Mouse (Mus musculus) stomach, embryonic 14.5 days (tissue): Measurements from ENCODE around the gene Rora. TPM values are rescaled to one million over a fixed set of nuclear protein-coding genes. Genes with fewer than 3 reads are reported as not detected.
A peak's percentile ranks its signal among the peaks of the same experiment; 100 is the strongest.

ENCODE experiments used
- ATAC-seq: fragments of 200-750 bp; cut with Nextera tagmentation; 2 replicates; pipeline ENCODE4 v1.8.0; 2017; ENCODE audit warnings: low read depth, moderate TSS enrichment; ENCODE audit not compliant: insufficient number of reproducible peaks, insufficient read depth, low FRiP score
- H3K27ac ChIP-seq: fragments of 300-500 bp; sonication (generic); 2 replicates; pipeline ENCODE4 v1.5.1; 2014; ENCODE audit warnings: mild to moderate bottlenecking, low read length, moderate library complexity, mixed read lengths
- H3K27me3 ChIP-seq: fragments of 300-500 bp; sonication (generic); 2 replicates; pipeline ENCODE4 v1.6.1; 2014; ENCODE audit warnings: low read length, control low read depth, mixed read lengths; ENCODE audit not compliant: control insufficient read depth, insufficient read depth
- H3K36me3 ChIP-seq: fragments of 300-500 bp; sonication (generic); 2 replicates; pipeline ENCODE4 v1.6.1; 2014; ENCODE audit warnings: mild to moderate bottlenecking, control low read depth, low read length, moderate library complexity, mixed read lengths; ENCODE audit not compliant: control insufficient read depth, insufficient read depth
- H3K4me1 ChIP-seq: fragments of 300-500 bp; sonication (generic); 2 replicates; pipeline ENCODE4 v1.6.1; 2014; ENCODE audit warnings: low read length, control low read depth, mixed read lengths; ENCODE audit not compliant: control insufficient read depth, insufficient read depth
- H3K4me2 ChIP-seq: fragments of 300-500 bp; sonication (generic); replicated peaks from 2 replicates; pipeline ENCODE4 v1.6.1; 2014; ENCODE audit warnings: low read depth, low read length, control low read depth
- H3K4me3 ChIP-seq: fragments of 300-500 bp; sonication (generic); 2 replicates; pipeline ENCODE4 v1.5.1; 2014; ENCODE audit warnings: low read depth, low read length, control low read depth
- H3K9ac ChIP-seq: fragments of 300-500 bp; sonication (generic); replicated peaks from 2 replicates; pipeline ENCODE4 v1.6.1; 2014; ENCODE audit warnings: low read depth, mild to moderate bottlenecking, control low read depth, low read length, moderate library complexity, mixed read lengths
- H3K9me3 ChIP-seq: fragments of 300-500 bp; sonication (generic); 2 replicates; pipeline ENCODE4 v1.6.1; 2016; ENCODE audit warnings: low read depth, low read length, control low read depth; ENCODE audit not compliant: control insufficient read depth
- WGBS: fragments of 180-500 bp; shearing (Covaris S2); extraction: QIAGEN DNeasy Blood & Tissue Kit; methylation state at CpG from one replicate; pipeline ENCODE4 v1.1.7; 2014; 5-methylcytosine and 5-hydroxymethylcytosine counted together
- polyA plus RNA-seq: library from polyadenylated mRNA; unstranded; fragments of >200 nt; fragmentation: Nextera tagmentation; extraction: Ambion mirVana; gene quantifications from 2 replicates; pipeline ENCODE4 v1.2.1, GENCODE M21; 2014

The Rora gene
- polyA plus RNA-seq, 1 experiment from 2014 or later, result 7.1 TPM

GRCm38 (mm10) chr9:69121117-69121740 lies 467.6 kb downstream of the Rora start:
- Histone ChIP-seq H3K27ac (no peak overlapping the region), H3K4me3 (no peak overlapping the region), H3K36me3 (no peaks in the 10 kb centered on the region), H3K27me3 (no peaks in the 10 kb centered on the region), H3K4me2 (no peak overlapping the region), H3K4me1 (peaks cover 7% of the 10 kb centered on the region; the same call in 1 of the 2 replicates), H3K9ac (no peak overlapping the region), H3K9me3 (no peaks in the 10 kb centered on the region)
- no peak for ATAC-seq
- 63% methylated on average over 12 of the region's 12 CpGs for WGBS

GRCm38 (mm10) chr9:69125011-69125786 lies 471.6 kb downstream of the Rora start:
- Histone ChIP-seq H3K4me2 (peak overlapping the region; percentile 66), H3K9me3 (no peaks in the 10 kb centered on the region), H3K9ac (no peak overlapping the region; the same call in 1 of the 2 replicates), H3K27me3 (no peaks in the 10 kb centered on the region), H3K4me1 (peaks cover 7% of the 10 kb centered on the region; the same call in 1 of the 2 replicates), H3K27ac (no peak overlapping the region), H3K36me3 (no peaks in the 10 kb centered on the region), H3K4me3 (peak overlapping the region; percentile 13; the same call in 1 of the 2 replicates)
- 4% methylated on average over 22 of the region's 22 CpGs for WGBS
- no peak for ATAC-seq

DNA sequence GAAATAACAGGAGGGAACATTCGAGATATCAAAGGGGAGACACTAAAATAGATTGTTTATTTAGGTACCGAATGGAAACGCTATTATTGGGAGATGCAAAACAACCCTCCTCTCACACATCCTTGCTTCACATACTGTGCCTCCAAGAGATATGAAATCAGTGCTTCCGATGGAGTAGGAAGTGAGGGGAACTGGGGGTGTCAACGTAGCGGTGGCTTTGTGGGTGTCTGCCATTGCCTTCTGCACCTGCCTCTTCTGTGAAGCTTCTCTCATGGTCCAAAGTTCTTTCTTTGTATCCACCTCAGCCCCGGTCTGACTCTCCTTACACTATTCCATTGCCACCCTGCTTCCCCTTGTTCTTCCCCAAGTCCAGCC lies 472.2 kb downstream of the Rora start:
- ATAC-seq, result no peak
- H3K4me2 ChIP-seq, result peak overlapping the region; percentile 66
- no peak overlapping the region for H3K27ac ChIP-seq
- peaks cover 7% of the 10 kb centered on the region; the same call in 1 of the 2 replicates for H3K4me1 ChIP-seq
- peak overlapping the region; percentile 13; the same call in 1 of the 2 replicates for H3K4me3 ChIP-seq
- no peaks in the 10 kb centered on the region for H3K27me3 ChIP-seq
- H3K9me3 ChIP-seq, result no peaks in the 10 kb centered on the region
- H3K36me3 ChIP-seq, result no peaks in the 10 kb centered on the region
- H3K9ac ChIP-seq, result no peak overlapping the region; the same call in 1 of the 2 replicates
- WGBS, result 58% methylated on average over 7 of the region's 7 CpGs

DNA sequence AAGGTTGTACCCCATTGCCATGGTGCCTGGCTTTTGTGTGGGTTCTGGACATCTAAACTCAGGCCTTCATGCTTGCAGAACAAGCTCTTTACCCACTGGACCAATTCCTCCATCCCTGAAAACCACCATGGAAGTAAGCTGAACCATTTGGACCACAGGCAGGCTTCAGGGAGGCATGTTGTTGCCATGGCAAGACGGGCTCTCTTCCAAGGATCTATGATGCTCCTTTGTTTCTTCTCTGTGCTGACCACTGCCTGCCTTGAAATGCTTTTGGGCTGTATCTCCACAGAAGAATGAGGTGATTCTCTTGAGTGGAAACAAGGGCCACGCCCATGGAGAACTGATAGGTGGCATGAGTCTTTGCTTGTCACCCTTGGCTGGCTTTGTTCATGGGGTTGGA lies 473.0 kb downstream of the Rora start:
- H3K4me3 ChIP-seq, result no peak overlapping the region
- no peak overlapping the region for H3K27ac ChIP-seq
- no peaks in the 10 kb centered on the region for H3K9me3 ChIP-seq
- H3K4me2 ChIP-seq, result no peak overlapping the region
- H3K36me3 ChIP-seq, result no peaks in the 10 kb centered on the region
- no peak overlapping the region for H3K9ac ChIP-seq
- no peak for ATAC-seq
- H3K27me3 ChIP-seq, result no peaks in the 10 kb centered on the region
- 95% methylated on average over 2 of the region's 2 CpGs for WGBS
- H3K4me1 ChIP-seq, result peaks cover 7% of the 10 kb centered on the region; the same call in 1 of the 2 replicates

GRCm38 (mm10) chr9:69128335-69128734 lies 474.7 kb downstream of the Rora start:
- no peaks in the 10 kb centered on the region for H3K36me3 ChIP-seq
- 86% methylated on average over 6 of the region's 6 CpGs for WGBS
- no peak for ATAC-seq
- H3K4me1 ChIP-seq, result peaks cover 7% of the 10 kb centered on the region; the same call in 1 of the 2 replicates
- H3K4me2 ChIP-seq, result no peak overlapping the region
- H3K9me3 ChIP-seq, result no peaks in the 10 kb centered on the region
- H3K27me3 ChIP-seq, result no peaks in the 10 kb centered on the region
- H3K4me3 ChIP-seq, result no peak overlapping the region
- H3K9ac ChIP-seq, result no peak overlapping the region
- H3K27ac ChIP-seq, result no peak overlapping the region

- 56% methylated on average over 6 of the region's 6 CpGs for WGBS
- Histone ChIP-seq H3K27me3 (no peaks in the 10 kb centered on the region), H3K36me3 (no peaks in the 10 kb centered on the region), H3K4me1 (peaks cover 8% of the 10 kb centered on the region; the same call in 1 of the 2 replicates), H3K4me3 (no peak overlapping the region), H3K9ac (no peak overlapping the region), H3K9me3 (no peaks in the 10 kb centered on the region), H3K27ac (no peak overlapping the region; the same call in 1 of the 2 replicates), H3K4me2 (no peak overlapping the region)
- no peak for ATAC-seq
Measured at GRCm38 (mm10) chr9:69132995-69133394, 479.4 kb downstream of the Rora start.

GRCm38 (mm10) chr9:69133696-69134095 lies 480.1 kb downstream of the Rora start:
- 37% methylated on average over 7 of the region's 7 CpGs for WGBS
- Histone ChIP-seq H3K27ac (peak overlapping the region; percentile 15; the same call in 1 of the 2 replicates), H3K4me2 (no peak overlapping the region)

GRCm38 (mm10) chr9:69134604-69135003 lies 481.0 kb downstream of the Rora start:
- 85% methylated on average over 9 of the region's 9 CpGs for whole genome bisulfite sequencing
- Histone ChIP-seq H3K9ac (no peak overlapping the region), H3K4me2 (no peak overlapping the region), H3K27me3 (no peaks in the 10 kb centered on the region), H3K4me3 (no peak overlapping the region), H3K27ac (no peak overlapping the region), H3K9me3 (no peaks in the 10 kb centered on the region), H3K4me1 (peaks cover 8% of the 10 kb centered on the region; the same call in 1 of the 2 replicates), H3K36me3 (no peaks in the 10 kb centered on the region)
- ATAC-seq, result no peak

More at GRCm38 (mm10) chr9:69133696-69134095, 480.1 kb downstream of the Rora start:
- no peaks in the 10 kb centered on the region for H3K36me3 ChIP-seq
- H3K27me3 ChIP-seq, result no peaks in the 10 kb centered on the region
- peaks cover 8% of the 10 kb centered on the region; the same call in 1 of the 2 replicates for H3K4me1 ChIP-seq
- H3K4me3 ChIP-seq, result no peak overlapping the region
- no peak overlapping the region for H3K9ac ChIP-seq
- H3K9me3 ChIP-seq, result no peaks in the 10 kb centered on the region
- no peak for ATAC-seq
